Mouse (Mus musculus): Measurements from ENCODE around the gene Pan2. TPM values are rescaled to one million over a fixed set of nuclear protein-coding genes. Genes with fewer than 3 reads are reported as not detected.
"Not testable (repeated sequence)": the region's sequence is repeated elsewhere in the genome, so short reads cannot be mapped to it uniquely, and the experiment has no call there.

Gene Pan2
- polyA plus RNA-seq, 1 experiment: 5.0 TPM

DNA sequence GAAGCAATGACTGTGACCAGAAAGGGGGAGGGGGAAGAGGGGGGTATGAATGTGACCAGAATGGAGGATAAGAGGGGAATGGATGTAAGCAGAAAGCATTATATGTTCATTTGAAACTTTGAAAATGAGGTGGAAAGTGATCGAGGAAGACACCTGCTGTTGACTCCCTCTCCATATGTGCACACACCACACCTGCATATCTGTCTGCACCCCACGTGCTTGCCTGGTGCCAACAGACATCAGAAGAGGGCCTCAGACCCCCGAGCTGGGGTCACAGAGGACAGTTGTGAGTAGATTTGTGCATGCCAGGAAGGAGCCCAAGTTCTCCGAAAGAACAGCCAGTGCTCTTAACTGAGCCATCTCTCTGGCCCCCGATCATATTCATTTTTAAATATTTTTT lies 43.2 kb upstream of the Pan2 start:
- Histone ChIP-seq H3K79me3 (ENCODE audit: low read depth) (no peaks in the 10 kb centered on the region), H3ac (ENCODE audit: control insufficient read depth, insufficient read length, low read depth) (no peak overlapping the region), H3K27me3 (ENCODE audit: control insufficient read depth, insufficient read depth, insufficient read length) (no peaks in the 10 kb centered on the region), H3K4me3 (ENCODE audit: insufficient read depth, poor library complexity, severe bottlenecking) (no peak overlapping the region), H3K36me3 (ENCODE audit: control insufficient read depth, insufficient read depth) (no peaks in the 10 kb centered on the region), H3K79me2 (ENCODE audit: control insufficient read depth, insufficient read depth) (no peaks in the 10 kb centered on the region)
- no peak for TF ChIP-seq CTCF (IDR thresholded peaks at IDR 0.05; ENCODE audit: control insufficient read depth, insufficient read depth, insufficient read length)
- TF ChIP-seq MAX (IDR thresholded peaks at IDR 0.05): no peak
- no peak for TF ChIP-seq CEBPB (IDR thresholded peaks at IDR 0.05; ENCODE audit: low read depth)
- TF ChIP-seq MYOG (IDR thresholded peaks at IDR 0.05; ENCODE audit: control insufficient read depth, extremely low read depth, insufficient read length): no peak
- no peak for TF ChIP-seq MYOD1 (IDR thresholded peaks at IDR 0.05; ENCODE audit: control insufficient read depth, insufficient read length, low read depth)

- H3K27me3 ChIP-seq (ENCODE audit: control insufficient read depth, insufficient read depth, insufficient read length); H3K79me2 ChIP-seq (ENCODE audit: control insufficient read depth, insufficient read depth); H3ac ChIP-seq (ENCODE audit: control insufficient read depth, insufficient read length, low read depth); H3K79me3 ChIP-seq (ENCODE audit: low read depth); H3K4me3 ChIP-seq (ENCODE audit: insufficient read depth, poor library complexity, severe bottlenecking); H3K36me3 ChIP-seq (ENCODE audit: control insufficient read depth, insufficient read depth): not testable (repeated sequence)
Measured at GRCm38 (mm10) chr10:128260376-128260775, 42.8 kb upstream of the Pan2 start.

- no peak overlapping the region for H3ac ChIP-seq (ENCODE audit: control insufficient read depth, insufficient read length, low read depth)
- H3K36me3 ChIP-seq (ENCODE audit: control insufficient read depth, insufficient read depth): no peaks in the 10 kb centered on the region
Measured at GRCm38 (mm10) chr10:128262300-128262699, 40.8 kb upstream of the Pan2 start.

DNA sequence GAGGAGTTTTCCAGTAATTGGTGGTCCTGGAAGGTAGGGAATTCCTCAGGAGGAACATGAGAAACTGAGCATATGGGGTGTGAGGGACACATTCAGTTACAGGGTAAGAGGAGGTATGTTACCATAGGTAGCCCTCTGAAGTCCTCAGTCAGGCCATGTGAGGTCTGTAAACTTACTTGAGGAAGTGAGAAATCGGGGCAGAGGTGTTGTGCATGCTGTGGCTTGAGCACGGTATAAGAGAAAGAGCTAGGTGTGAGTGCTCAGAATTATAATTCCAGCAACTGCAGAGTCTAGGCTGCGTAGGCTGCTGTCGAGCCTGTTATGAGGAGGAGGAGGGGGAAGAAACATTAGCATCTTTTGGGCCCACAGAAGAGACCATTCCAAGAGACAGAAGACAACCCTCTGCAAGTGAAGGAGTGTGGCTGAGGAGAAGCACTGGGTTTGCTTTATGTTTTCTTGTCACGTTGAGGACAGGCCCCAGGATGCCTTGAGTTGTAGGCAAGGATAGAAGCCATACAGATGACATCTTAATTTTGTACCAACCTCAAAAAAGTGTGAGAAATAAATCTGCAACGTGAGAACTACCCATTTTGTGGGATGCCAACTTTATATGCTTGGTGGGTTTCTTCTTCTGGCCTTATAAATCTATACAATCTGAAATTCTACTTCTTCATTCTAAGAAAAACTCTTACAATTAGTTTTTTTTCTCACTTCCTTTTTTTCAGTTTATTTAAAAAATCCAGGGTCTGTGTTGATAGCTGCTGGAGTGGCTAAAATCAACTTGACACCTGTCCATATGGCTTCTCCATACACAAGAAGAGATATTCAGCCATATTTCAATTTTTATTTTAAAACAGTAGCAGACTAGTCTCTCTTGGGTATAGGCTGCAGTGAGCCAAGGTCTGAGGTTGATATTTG lies 39.5 kb upstream of the Pan2 start:
- Histone ChIP-seq H3K4me3 (ENCODE audit: insufficient read depth, poor library complexity, severe bottlenecking) (no peak overlapping the region), H3K79me3 (ENCODE audit: low read depth) (no peaks in the 10 kb centered on the region), H3ac (ENCODE audit: control insufficient read depth, insufficient read length, low read depth) (no peak overlapping the region), H3K27me3 (ENCODE audit: control insufficient read depth, insufficient read depth, insufficient read length) (no peaks in the 10 kb centered on the region), H3K79me2 (ENCODE audit: control insufficient read depth, insufficient read depth) (no peaks in the 10 kb centered on the region), H3K36me3 (ENCODE audit: control insufficient read depth, insufficient read depth) (no peaks in the 10 kb centered on the region)
- no peak for TF ChIP-seq MYOD1 (IDR thresholded peaks at IDR 0.05; ENCODE audit: control insufficient read depth, insufficient read length, low read depth)
- no peak for TF ChIP-seq MAX (IDR thresholded peaks at IDR 0.05)
- no peak for TF ChIP-seq CTCF (IDR thresholded peaks at IDR 0.05; ENCODE audit: control insufficient read depth, insufficient read depth, insufficient read length)
- no peak for TF ChIP-seq CEBPB (IDR thresholded peaks at IDR 0.05; ENCODE audit: low read depth)
- TF ChIP-seq MYOG (IDR thresholded peaks at IDR 0.05; ENCODE audit: control insufficient read depth, extremely low read depth, insufficient read length): no peak
- no peak for TF ChIP-seq FOSL1 (IDR thresholded peaks at IDR 0.05; ENCODE audit: insufficient read depth, low read length, poor library complexity, severe bottlenecking)
- TF ChIP-seq USF1 (IDR thresholded peaks at IDR 0.05; ENCODE audit: low read depth): no peak

More at GRCm38 (mm10) chr10:128262300-128262699, 40.8 kb upstream of the Pan2 start:
- Histone ChIP-seq H3K79me3 (ENCODE audit: low read depth) (no peaks in the 10 kb centered on the region), H3K27me3 (ENCODE audit: control insufficient read depth, insufficient read depth, insufficient read length) (no peaks in the 10 kb centered on the region), H3K4me3 (ENCODE audit: insufficient read depth, poor library complexity, severe bottlenecking) (no peak overlapping the region), H3K79me2 (ENCODE audit: control insufficient read depth, insufficient read depth) (no peaks in the 10 kb centered on the region)
- TF ChIP-seq USF1 (IDR thresholded peaks at IDR 0.05; ENCODE audit: low read depth): no peak
- TF ChIP-seq CTCF (IDR thresholded peaks at IDR 0.05; ENCODE audit: control insufficient read depth, insufficient read depth, insufficient read length): no peak
- TF ChIP-seq MYOG (IDR thresholded peaks at IDR 0.05; ENCODE audit: control insufficient read depth, extremely low read depth, insufficient read length): no peak
- TF ChIP-seq MYOD1 (IDR thresholded peaks at IDR 0.05; ENCODE audit: control insufficient read depth, insufficient read length, low read depth): no peak
- no peak for TF ChIP-seq CEBPB (IDR thresholded peaks at IDR 0.05; ENCODE audit: low read depth)
- TF ChIP-seq MAX (IDR thresholded peaks at IDR 0.05): no peak
- TF ChIP-seq FOSL1 (IDR thresholded peaks at IDR 0.05; ENCODE audit: insufficient read depth, low read length, poor library complexity, severe bottlenecking): no peak

DNA sequence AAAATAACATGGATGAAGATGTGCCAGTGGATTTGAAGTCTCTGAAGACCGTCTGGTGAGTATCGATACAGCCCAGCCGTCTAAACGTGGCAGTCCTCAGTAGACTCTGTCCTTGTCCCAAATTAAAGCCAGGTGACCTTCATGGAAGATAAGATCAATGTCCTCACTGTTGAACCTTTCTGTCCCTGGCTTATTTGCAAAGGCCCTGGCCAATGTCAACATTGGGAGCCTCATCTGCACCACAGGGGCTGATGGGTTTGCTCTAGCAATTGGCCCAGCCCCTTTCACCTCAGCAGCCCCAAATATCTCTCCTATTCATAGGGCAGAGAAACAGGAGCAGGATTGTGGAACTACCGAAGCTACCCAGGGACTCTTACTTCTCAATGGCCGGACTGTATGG lies 34.8 kb upstream of the Pan2 start, which contains the start of gene Apof:
TSS of gene Apof (plus strand) at position 301 of the 400 bp plus-strand sequence.
- Histone ChIP-seq H3ac (ENCODE audit: control insufficient read depth, insufficient read length, low read depth) (no peak within 1 kb of the TSS), H3K4me3 (ENCODE audit: insufficient read depth, poor library complexity, severe bottlenecking) (no peak within 1 kb of the TSS), H3K79me2 (ENCODE audit: control insufficient read depth, insufficient read depth) (no peaks in the 10 kb centered on the region), H3K27me3 (ENCODE audit: control insufficient read depth, insufficient read depth, insufficient read length) (no peaks in the 10 kb centered on the region), H3K79me3 (ENCODE audit: low read depth) (no peaks in the 10 kb centered on the region), H3K36me3 (ENCODE audit: control insufficient read depth, insufficient read depth) (no peaks in the 10 kb centered on the region)
- no peak for TF ChIP-seq FOSL1 (IDR thresholded peaks at IDR 0.05; ENCODE audit: insufficient read depth, low read length, poor library complexity, severe bottlenecking)
- TF ChIP-seq CTCF (IDR thresholded peaks at IDR 0.05; ENCODE audit: control insufficient read depth, insufficient read depth, insufficient read length): no peak
- TF ChIP-seq CEBPB (IDR thresholded peaks at IDR 0.05; ENCODE audit: low read depth): no peak
- no peak for TF ChIP-seq MYOG (IDR thresholded peaks at IDR 0.05; ENCODE audit: control insufficient read depth, extremely low read depth, insufficient read length)
- no peak for TF ChIP-seq MAX (IDR thresholded peaks at IDR 0.05)
- TF ChIP-seq MYOD1 (IDR thresholded peaks at IDR 0.05; ENCODE audit: control insufficient read depth, insufficient read length, low read depth): no peak
- TF ChIP-seq USF1 (IDR thresholded peaks at IDR 0.05; ENCODE audit: low read depth): no peak

Measured in C2C12 (cell line).